Mouse (Mus musculus): Measurements from ENCODE around the gene Apbb1ip. TPM values are rescaled to one million over a fixed set of nuclear protein-coding genes. Genes with fewer than 3 reads are reported as not detected.
A peak's percentile ranks its signal among the peaks of the same experiment; 100 is the strongest.
"Not testable (repeated sequence)": the region's sequence is repeated elsewhere in the genome, so short reads cannot be mapped to it uniquely, and the experiment has no call there.

The Apbb1ip gene
- total RNA-seq, 1 experiment from 2014 or later = 22.7 TPM

DNA sequence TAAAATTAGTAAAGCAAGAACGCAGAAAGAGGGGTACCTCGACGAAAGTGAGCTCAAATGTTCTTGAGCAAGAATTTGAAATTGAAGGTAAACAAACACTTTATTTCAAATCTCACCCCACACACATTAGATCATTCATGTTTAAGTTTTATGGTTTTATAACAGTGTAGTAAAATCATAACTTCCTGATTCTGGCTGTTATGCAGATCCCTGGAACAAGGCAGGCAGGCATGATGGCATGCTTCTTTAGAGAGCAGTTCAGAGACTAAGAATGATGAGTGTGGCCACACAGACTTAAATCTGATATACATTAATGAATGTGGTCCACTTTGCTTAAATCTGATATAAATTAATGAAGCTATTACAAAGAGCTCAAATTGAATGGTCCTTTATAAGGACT is 102.7 kb downstream of the Apbb1ip start:
- no peak for ATAC-seq (replicated peaks in 1 of 2; ENCODE audit: insufficient read depth in 1 of 2, low FRiP score in 2 of 2, low TSS enrichment in 1 of 2, low read depth in 1 of 2, poor library complexity in 2 of 2, severe bottlenecking in 2 of 2)

DNA sequence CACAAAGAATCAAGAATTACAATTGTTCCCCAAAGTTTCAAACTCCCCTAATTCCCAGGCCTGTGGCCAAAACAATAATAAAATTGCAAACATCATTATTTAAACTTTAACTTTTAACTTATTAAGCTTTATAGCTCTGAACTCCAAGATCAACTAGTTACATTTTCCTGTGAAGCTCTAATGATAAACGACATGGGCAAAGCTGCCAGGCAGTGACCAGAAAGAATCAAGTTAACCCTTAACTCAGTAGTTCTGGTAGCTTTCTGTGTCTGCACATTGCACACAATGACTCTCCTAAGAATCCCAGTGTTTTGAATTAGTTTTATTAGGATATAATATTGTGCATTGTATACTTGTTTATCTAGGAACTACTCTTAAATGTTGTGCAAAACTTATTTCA is 104.9 kb downstream of the Apbb1ip start:
- ATAC-seq (replicated peaks in 1 of 2; ENCODE audit: insufficient read depth in 1 of 2, low FRiP score in 2 of 2, low TSS enrichment in 1 of 2, low read depth in 1 of 2, poor library complexity in 2 of 2, severe bottlenecking in 2 of 2) = no peak

DNA sequence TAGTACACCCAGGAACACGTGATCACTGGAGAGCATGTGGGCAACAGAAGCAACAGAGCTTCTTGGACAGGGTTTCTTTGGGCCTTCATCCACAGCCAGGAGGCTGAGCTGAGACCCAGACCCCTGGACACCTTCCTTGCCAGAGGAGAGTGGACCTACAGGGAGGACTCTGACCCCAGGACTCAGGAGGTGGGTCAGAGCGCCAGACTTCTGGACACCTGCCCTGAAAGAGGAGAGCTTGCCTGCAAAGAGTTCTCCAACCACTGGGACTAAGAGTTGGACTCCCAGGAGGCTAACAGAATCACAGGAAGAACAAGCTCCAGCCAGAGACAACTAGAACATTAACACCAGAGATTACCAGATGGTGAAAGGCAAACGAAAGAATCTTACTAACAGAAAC is 106.8 kb downstream of the Apbb1ip start:
- ATAC-seq (replicated peaks in 1 of 2; ENCODE audit: insufficient read depth in 1 of 2, low FRiP score in 2 of 2, low TSS enrichment in 1 of 2, low read depth in 1 of 2, poor library complexity in 2 of 2, severe bottlenecking in 2 of 2) = not testable (repeated sequence)

GRCm38 (mm10) chr2:22894932-22895281 is 121.0 kb downstream of the Apbb1ip start:
- ATAC-seq (replicated peaks in 1 of 2; ENCODE audit: insufficient read depth in 1 of 2, low FRiP score in 2 of 2, low TSS enrichment in 1 of 2, low read depth in 1 of 2, poor library complexity in 2 of 2, severe bottlenecking in 2 of 2) = 0 out of 4 replicates have a peak, but pooled peaks of 1 of the 2 experiments have one; percentile 9

GRCm38 (mm10) chr2:22895282-22896273 is 121.7 kb downstream of the Apbb1ip start, which contains the start of gene Pdss1:
Gene Pdss1 (plus strand): TSS chr2:22895522.
- ATAC-seq (replicated peaks in 1 of 2; ENCODE audit: insufficient read depth in 1 of 2, low FRiP score in 2 of 2, low TSS enrichment in 1 of 2, low read depth in 1 of 2, poor library complexity in 2 of 2, severe bottlenecking in 2 of 2) = peak; percentile 95 to 97

DNA sequence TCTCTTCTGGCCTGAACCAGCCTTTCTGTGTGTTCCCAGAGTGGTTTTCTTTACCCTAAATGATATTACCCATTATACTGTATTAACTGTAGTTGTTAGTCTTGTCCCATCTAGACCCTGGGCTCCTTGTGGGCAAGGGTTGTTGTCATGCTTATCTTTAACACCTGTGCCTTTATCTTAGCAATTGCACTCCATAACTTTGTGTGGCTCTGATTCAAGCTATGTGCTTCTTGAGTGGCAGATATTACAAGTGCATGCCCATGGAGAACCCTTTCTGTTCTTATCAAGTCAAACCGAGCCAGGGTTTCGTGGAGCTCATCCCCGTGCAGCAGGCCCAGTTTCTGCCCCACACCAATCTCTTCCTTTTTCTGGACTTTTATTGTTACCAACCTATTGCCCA is 130.1 kb downstream of the Apbb1ip start:
- no peak; a peak in 1 of 4 replicates for ATAC-seq (replicated peaks in 1 of 2; ENCODE audit: insufficient read depth in 1 of 2, low FRiP score in 2 of 2, low TSS enrichment in 1 of 2, low read depth in 1 of 2, poor library complexity in 2 of 2, severe bottlenecking in 2 of 2)

DNA sequence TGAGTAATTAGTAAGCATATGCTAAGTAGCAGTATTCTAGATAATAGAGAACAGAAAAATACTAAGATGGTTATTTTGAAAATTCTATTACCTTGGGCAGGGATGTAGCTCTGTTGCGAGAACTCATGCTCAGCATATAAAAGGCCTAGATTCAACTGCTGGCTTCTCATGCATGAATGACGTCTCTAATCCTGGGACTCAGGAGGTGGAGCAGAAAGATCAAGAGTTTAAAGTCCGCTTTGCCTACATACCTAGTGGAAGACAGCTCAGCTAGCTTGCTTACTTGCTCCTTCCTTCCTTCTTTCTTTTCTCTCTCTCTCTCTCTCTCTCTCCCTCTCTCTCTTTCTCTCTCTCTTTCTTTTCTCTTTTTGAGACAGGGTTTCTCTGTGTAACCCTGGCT is 140.5 kb downstream of the Apbb1ip start:
- ATAC-seq (replicated peaks in 1 of 2; ENCODE audit: insufficient read depth in 1 of 2, low FRiP score in 2 of 2, low TSS enrichment in 1 of 2, low read depth in 1 of 2, poor library complexity in 2 of 2, severe bottlenecking in 2 of 2) = no peak

GRCm38 (mm10) chr2:22918651-22919050 is 144.8 kb downstream of the Apbb1ip start:
- no peak for ATAC-seq (replicated peaks in 1 of 2; ENCODE audit: insufficient read depth in 1 of 2, low FRiP score in 2 of 2, low TSS enrichment in 1 of 2, low read depth in 1 of 2, poor library complexity in 2 of 2, severe bottlenecking in 2 of 2)

Other genes with a start within 250 kb of the Apbb1ip start
- 0.06 and 0.10 TPM in 2 replicates for gene Gad2, start 151.9 kb upstream of the Apbb1ip start, total RNA-seq (2017)
- 16.7 and 19.2 TPM in 2 replicates for gene Pdss1, start 121.4 kb downstream of the Apbb1ip start, total RNA-seq (2017)